Mouse (Mus musculus) Muller cell, postnatal 12 days (primary cell): ENCODE results near the gene Rpe.
"Not testable (repeated sequence)": the region's sequence is repeated elsewhere in the genome, so short reads cannot be mapped to it uniquely, and the experiment has no call there.

Experiments
- DNase-seq: peaks from one replicate; pipeline ENCODE4 v3.0.0-alpha.2; 2015; ENCODE audit errors: inconsistent ontology term

The Rpe gene

GRCm38 (mm10) chr1:66700693-66701575 lies at the start of gene Rpe:
Rpe (plus strand) TSS chr1:66700831.
- peak; percentile 97 for DNase-seq

- DNase-seq, result peak; percentile 9
Observed at GRCm38 (mm10) chr1:66655119-66655746, 45.4 kb upstream of the Rpe start.

- DNase-seq, result peak; percentile 10
Observed at GRCm38 (mm10) chr1:66655747-66656119, 44.9 kb upstream of the Rpe start.

GRCm38 (mm10) chr1:66671475-66671874 lies 29.2 kb upstream of the Rpe start:
- DNase-seq, result no peak

- no peak for DNase-seq
Observed at GRCm38 (mm10) chr1:66672812-66673211, 27.8 kb upstream of the Rpe start.

- DNase-seq, result no peak
Observed at GRCm38 (mm10) chr1:66677928-66678327, 22.7 kb upstream of the Rpe start.

GRCm38 (mm10) chr1:66678662-66679061 lies 22.0 kb upstream of the Rpe start:
- DNase-seq, result peak; percentile 26

GRCm38 (mm10) chr1:66682974-66683373 lies 17.7 kb upstream of the Rpe start:
- DNase-seq, result no peak

- no peak for DNase-seq
Observed at GRCm38 (mm10) chr1:66691772-66692171, 8.9 kb upstream of the Rpe start.

GRCm38 (mm10) chr1:66692308-66692707 lies 8.3 kb upstream of the Rpe start:
- no peak for DNase-seq

- peak; percentile 35 for DNase-seq
Observed at GRCm38 (mm10) chr1:66692780-66693392, 7.7 kb upstream of the Rpe start.

GRCm38 (mm10) chr1:66694266-66694665 lies 6.4 kb upstream of the Rpe start:
- DNase-seq, result no peak

GRCm38 (mm10) chr1:66695296-66695695 lies 5.3 kb upstream of the Rpe start:
- DNase-seq, result no peak

GRCm38 (mm10) chr1:66699630-66700029 lies 1.0 kb upstream of the Rpe start:
- not testable (repeated sequence) for DNase-seq

- DNase-seq, result no peak
Observed at GRCm38 (mm10) chr1:66700149-66700692, 410 bp upstream of the Rpe start.

- DNase-seq, result no peak
Observed at GRCm38 (mm10) chr1:66701576-66701940, 927 bp downstream of the Rpe start.

- no peak for DNase-seq
Observed at GRCm38 (mm10) chr1:66702623-66703345, 2.2 kb downstream of the Rpe start.

GRCm38 (mm10) chr1:66704523-66704922 lies 3.9 kb downstream of the Rpe start:
- no peak for DNase-seq

- no peak for DNase-seq
Observed at GRCm38 (mm10) chr1:66712859-66713258, 12.2 kb downstream of the Rpe start.

- no peak for DNase-seq
Observed at GRCm38 (mm10) chr1:66730581-66730980, 29.9 kb downstream of the Rpe start.

GRCm38 (mm10) chr1:66768764-66769163 lies 68.1 kb downstream of the Rpe start:
- no peak for DNase-seq
